Mouse (Mus musculus) leukemia stem cell, adult 10-12 weeks (primary cell): ENCODE data around the gene Xirp2. TPM values are rescaled to one million over a fixed set of nuclear protein-coding genes. Genes with fewer than 3 reads are reported as not detected.

Source experiments
- polyA plus RNA-seq: library from polyadenylated mRNA; stranded (reverse); fragments of >175 nt; gene quantifications from 2 replicates; pipeline ENCODE4 v1.2.3, GENCODE M21; 2012; ENCODE audit warnings: low replicate concordance

Gene Xirp2
- polyA plus RNA-seq = not detected in 2 replicates

DNA sequence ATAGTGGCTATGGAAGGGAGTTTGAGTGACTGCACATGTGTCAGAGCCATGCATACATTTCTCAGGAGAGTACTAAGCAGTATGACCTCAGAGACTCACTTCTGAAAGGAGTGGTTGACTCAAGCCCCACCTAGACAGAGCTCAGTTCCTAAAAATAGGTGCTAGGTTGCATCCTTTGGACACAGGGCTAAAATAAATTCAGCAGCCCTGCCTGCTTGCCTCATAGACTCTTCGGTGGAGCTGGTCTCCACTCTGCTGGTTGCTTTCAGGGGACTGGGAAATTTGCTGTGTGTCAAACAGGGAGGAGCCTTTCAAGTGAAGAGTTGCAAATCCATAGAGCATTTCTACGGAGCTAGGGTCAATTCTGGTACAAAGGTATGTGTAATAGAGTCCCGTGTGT, at the start of gene Xirp2:
Gene Xirp2 (plus strand): TSS at position 223 of the 400 bp plus-strand sequence.

DNA sequence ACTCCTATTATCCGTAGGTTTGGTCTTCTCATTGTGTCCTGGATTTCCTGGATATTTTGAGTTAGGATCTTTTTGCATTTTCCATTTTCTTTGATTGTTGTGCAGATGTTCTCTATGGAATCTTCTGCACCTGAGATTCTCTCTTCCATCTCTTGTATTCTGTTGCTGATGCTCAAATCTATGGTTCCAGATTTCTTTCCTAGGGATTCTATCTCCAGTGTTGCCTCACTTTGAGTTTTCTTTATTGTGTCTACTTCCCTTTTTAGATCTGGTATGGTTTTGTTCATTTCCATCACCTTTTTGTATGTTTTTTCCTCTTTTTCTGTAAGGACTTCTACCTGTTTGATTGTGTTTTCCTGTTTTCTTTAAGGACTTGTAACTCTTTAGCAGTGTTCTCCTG, 32.4 kb upstream of the Xirp2 start, which contains the start of gene Gm21830:
Gene Gm21830 (plus strand): TSS at position 301 of the 400 bp plus-strand sequence.

DNA sequence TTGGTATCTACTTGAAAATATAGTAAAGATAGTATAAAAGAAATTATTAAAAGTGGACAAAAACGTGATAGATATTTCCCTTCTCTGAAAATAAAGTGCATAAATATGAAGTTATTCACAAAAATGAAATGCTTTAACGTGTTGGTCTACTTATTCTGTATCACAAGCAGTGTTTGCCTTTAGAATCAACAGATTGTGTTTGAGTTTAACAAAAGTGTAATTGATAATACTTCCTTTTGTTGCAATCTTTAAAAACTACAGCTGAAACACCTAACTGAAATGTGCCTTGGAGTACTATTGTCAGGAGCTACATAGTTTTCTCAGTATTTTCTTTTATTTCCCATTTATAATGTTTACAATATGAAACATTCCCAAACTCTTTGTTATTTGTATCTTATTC, 12.7 kb upstream of the Xirp2 start, which contains the start of gene Gm26727:
Gene Gm26727 (minus strand): TSS at position 101 of the 400 bp plus-strand sequence.

DNA sequence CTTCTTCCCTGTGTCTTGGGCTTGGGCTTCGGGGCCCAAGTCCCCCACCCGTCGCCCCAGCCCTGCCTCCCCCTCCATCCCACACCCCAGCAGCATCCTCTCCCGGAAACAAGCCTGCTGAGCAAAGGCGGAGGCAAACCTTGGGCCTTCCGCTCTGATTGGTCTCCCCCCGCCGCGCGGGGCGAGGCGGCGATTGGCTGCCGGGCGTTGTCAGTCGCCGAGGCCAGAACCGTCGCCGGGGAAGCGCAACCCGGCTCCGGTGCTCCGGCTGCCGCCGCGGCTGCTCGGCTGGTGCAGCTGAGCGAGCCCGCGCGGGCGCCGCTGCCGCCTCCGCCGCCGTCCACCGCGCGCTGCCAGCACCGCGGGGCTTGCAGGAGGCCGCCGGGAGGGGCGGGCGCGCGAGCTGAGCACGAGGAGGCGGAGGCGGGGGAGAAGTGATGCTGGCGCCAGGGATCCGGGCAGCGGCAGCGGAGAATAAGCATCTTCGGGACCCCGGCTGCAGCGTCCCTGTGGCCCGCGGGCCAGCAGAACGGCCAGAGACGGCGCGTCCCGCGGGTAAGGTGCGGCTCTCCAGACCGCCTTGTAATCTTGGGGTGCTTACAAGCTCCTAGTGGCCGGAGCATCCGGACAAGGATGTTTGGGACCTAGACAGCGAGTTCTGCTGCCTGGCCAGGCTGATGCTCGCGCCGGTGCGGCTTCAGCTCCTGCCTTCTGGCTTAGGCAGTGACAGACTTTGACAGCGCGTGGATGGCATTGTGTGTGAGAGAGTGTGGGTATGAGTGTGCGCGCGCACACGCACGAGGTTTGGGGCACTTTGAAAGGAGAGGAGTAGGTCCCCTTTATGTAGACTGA, 119.9 kb downstream of the Xirp2 start, which contains the start of gene B3galt1:
Gene B3galt1 (plus strand): TSS at position 392 of the 852 bp plus-strand sequence.

Other genes with a start within 250 kb of the Xirp2 start
- not detected in 2 replicates for gene Gm21830, start 32.3 kb upstream of the Xirp2 start, polyA plus RNA-seq
- gene Gm26727, start 12.8 kb upstream of the Xirp2 start, polyA plus RNA-seq = not detected in 2 replicates
- gene B3galt1, start 119.9 kb downstream of the Xirp2 start, polyA plus RNA-seq = not detected in 2 replicates